Mouse (Mus musculus): ENCODE data around the gene Ncaph2. TPM values are rescaled to one million over a fixed set of nuclear protein-coding genes. Genes with fewer than 3 reads are reported as not detected.

Ncaph2 gene
- polyA plus RNA-seq, 1 experiment: 185 TPM

DNA sequence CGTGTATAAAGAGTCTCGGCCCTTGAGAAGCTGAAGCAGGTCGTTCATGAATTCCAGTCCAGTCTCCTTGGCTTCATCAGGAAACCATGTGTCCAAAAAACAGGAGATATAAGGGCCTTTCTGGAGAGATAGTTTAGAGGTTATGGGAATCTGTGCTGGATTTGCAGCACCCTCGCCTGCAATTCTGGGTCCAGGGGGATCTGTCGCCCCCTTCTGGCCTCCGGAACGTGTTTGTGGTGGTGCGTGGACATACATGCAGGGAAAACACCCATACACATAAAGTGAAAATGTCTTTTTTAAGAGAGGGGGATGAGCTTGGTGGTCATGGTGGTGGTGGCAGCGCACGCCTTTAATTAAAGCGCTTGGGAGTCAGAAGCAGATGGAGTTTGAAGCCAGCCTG, 39.4 kb upstream of the Ncaph2 start:
- no peaks in the 10 kb centered on the region for H3K27me3 ChIP-seq (ENCODE audit: control insufficient read depth, insufficient read depth, insufficient read length)
- H3K79me3 ChIP-seq (ENCODE audit: low read depth): peaks cover 39% of the 10 kb centered on the region
- H3ac ChIP-seq (ENCODE audit: control insufficient read depth, insufficient read length, low read depth): no peak overlapping the region
- peaks cover 39% of the 10 kb centered on the region for H3K79me2 ChIP-seq (ENCODE audit: control insufficient read depth, insufficient read depth)
- H3K4me3 ChIP-seq (ENCODE audit: insufficient read depth, poor library complexity, severe bottlenecking): no peak overlapping the region
- H3K36me3 ChIP-seq (ENCODE audit: control insufficient read depth, insufficient read depth): no peaks in the 10 kb centered on the region
- no peak for TF ChIP-seq CEBPB (IDR thresholded peaks at IDR 0.05; ENCODE audit: low read depth)
- peak; percentile 46 for TF ChIP-seq CTCF (IDR thresholded peaks at IDR 0.05; ENCODE audit: control insufficient read depth, insufficient read depth, insufficient read length)

DNA sequence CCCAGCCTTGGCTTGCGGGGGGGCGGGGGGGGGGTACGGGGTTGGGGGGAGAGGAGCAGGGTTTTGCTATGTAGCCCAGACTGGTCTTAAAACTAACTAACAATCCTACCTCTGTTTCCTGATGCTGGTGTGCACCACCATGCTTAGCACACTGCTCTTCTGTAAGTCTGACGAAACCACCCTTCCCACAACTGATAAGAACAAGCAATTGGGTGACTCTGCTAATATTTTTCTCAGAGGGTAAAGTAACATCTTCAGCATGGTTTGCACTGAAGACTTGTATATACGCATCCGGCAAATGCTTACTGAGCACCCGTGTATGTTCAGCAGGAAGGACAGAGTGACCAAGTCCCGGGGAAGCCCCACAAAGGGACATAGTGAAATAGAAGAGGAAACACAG, 34.3 kb upstream of the Ncaph2 start:
- no peak overlapping the region for H3ac ChIP-seq (ENCODE audit: control insufficient read depth, insufficient read length, low read depth)
- TF ChIP-seq CEBPB (IDR thresholded peaks at IDR 0.05; ENCODE audit: low read depth) (no peak), USF1 (IDR thresholded peaks at IDR 0.05; ENCODE audit: low read depth) (no peak), MYOD1 (IDR thresholded peaks at IDR 0.05; ENCODE audit: control insufficient read depth, insufficient read length, low read depth) (no peak), MYOG (IDR thresholded peaks at IDR 0.05; ENCODE audit: control insufficient read depth, extremely low read depth, insufficient read length) (no peak), CTCF (IDR thresholded peaks at IDR 0.05; ENCODE audit: control insufficient read depth, insufficient read depth, insufficient read length) (no peak), MAX (IDR thresholded peaks at IDR 0.05) (no peak), FOSL1 (IDR thresholded peaks at IDR 0.05; ENCODE audit: insufficient read depth, low read length, poor library complexity, severe bottlenecking) (no peak)
- H3K79me3 ChIP-seq (ENCODE audit: low read depth): no peaks in the 10 kb centered on the region
- H3K79me2 ChIP-seq (ENCODE audit: control insufficient read depth, insufficient read depth): no peaks in the 10 kb centered on the region
- H3K36me3 ChIP-seq (ENCODE audit: control insufficient read depth, insufficient read depth): no peaks in the 10 kb centered on the region
- H3K27me3 ChIP-seq (ENCODE audit: control insufficient read depth, insufficient read depth, insufficient read length): peaks cover 9% of the 10 kb centered on the region
- no peak overlapping the region for H3K4me3 ChIP-seq (ENCODE audit: insufficient read depth, poor library complexity, severe bottlenecking)

DNA sequence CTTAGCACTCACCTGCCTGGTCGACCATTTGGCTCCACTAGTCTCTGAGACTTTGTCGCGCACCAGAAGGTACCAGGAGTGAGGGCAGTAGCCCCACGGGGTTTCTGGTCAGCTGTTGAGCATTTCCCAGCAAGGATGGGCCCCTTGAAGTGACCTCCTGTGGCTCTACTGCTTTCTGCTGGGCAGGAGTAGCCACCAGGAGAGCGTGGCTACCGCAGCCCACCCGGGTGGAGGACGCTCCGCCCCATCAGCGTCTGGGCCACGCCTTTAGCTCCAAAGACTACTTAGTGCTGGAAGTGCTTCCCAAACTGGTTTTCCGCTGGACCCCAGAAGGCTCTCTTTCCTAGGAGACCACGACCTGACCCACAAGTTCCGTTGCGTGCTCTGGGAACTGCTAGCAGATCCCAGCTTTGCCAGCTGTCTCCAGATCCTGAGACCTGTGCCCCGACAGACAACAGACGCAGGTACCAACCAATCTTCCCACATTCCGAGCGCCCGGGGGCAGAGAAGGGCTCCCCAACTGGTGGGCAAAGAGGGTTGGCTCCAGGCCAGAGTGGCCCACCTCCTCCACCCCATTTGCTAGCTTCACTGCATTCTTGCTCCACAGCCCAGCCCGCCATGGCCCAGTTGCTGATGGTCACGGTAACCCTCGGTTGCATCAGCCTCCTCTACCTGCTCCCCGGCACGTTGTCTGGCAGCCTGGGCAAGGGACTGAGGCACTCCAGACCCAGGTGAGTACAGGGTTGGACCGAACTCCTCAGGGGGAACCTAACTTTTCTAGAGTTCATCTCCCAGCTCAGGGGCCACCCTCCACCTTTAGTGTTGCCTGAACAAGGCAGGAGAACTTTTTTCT, 32.6 kb upstream of the Ncaph2 start, which contains the start of gene Adm2:
Adm2 (plus strand) TSS at position 51 of the 853 bp plus-strand sequence.
- H3K79me3 ChIP-seq (ENCODE audit: low read depth): no peaks in the 10 kb centered on the region
- H3K79me2 ChIP-seq (ENCODE audit: control insufficient read depth, insufficient read depth): no peaks in the 10 kb centered on the region
- peaks cover 9% of the 10 kb centered on the region for H3K27me3 ChIP-seq (ENCODE audit: control insufficient read depth, insufficient read depth, insufficient read length)
- no peak within 1 kb of the TSS for H3K4me3 ChIP-seq (ENCODE audit: insufficient read depth, poor library complexity, severe bottlenecking)
- TF ChIP-seq MYOG (IDR thresholded peaks at IDR 0.05; ENCODE audit: control insufficient read depth, extremely low read depth, insufficient read length): no peak
- H3ac ChIP-seq (ENCODE audit: control insufficient read depth, insufficient read length, low read depth): no peak within 1 kb of the TSS
- H3K36me3 ChIP-seq (ENCODE audit: control insufficient read depth, insufficient read depth): no peaks in the 10 kb centered on the region

- Histone ChIP-seq H3K36me3 (ENCODE audit: control insufficient read depth, insufficient read depth) (no peaks in the 10 kb centered on the region), H3ac (ENCODE audit: control insufficient read depth, insufficient read length, low read depth) (no peak overlapping the region), H3K4me3 (ENCODE audit: insufficient read depth, poor library complexity, severe bottlenecking) (no peak overlapping the region), H3K27me3 (ENCODE audit: control insufficient read depth, insufficient read depth, insufficient read length) (peaks cover 9% of the 10 kb centered on the region), H3K79me2 (ENCODE audit: control insufficient read depth, insufficient read depth) (no peaks in the 10 kb centered on the region), H3K79me3 (ENCODE audit: low read depth) (no peaks in the 10 kb centered on the region)
- no peak for TF ChIP-seq CEBPB (IDR thresholded peaks at IDR 0.05; ENCODE audit: low read depth)
- TF ChIP-seq MAX (IDR thresholded peaks at IDR 0.05): no peak
- TF ChIP-seq FOSL1 (IDR thresholded peaks at IDR 0.05; ENCODE audit: insufficient read depth, low read length, poor library complexity, severe bottlenecking): no peak
- TF ChIP-seq MYOD1 (IDR thresholded peaks at IDR 0.05; ENCODE audit: control insufficient read depth, insufficient read length, low read depth): no peak
- TF ChIP-seq USF1 (IDR thresholded peaks at IDR 0.05; ENCODE audit: low read depth): no peak
- TF ChIP-seq MYOG (IDR thresholded peaks at IDR 0.05; ENCODE audit: control insufficient read depth, extremely low read depth, insufficient read length): no peak
- TF ChIP-seq CTCF (IDR thresholded peaks at IDR 0.05; ENCODE audit: control insufficient read depth, insufficient read depth, insufficient read length): no peak
Observed at GRCm38 (mm10) chr15:89323656-89324055, 31.9 kb upstream of the Ncaph2 start.

DNA sequence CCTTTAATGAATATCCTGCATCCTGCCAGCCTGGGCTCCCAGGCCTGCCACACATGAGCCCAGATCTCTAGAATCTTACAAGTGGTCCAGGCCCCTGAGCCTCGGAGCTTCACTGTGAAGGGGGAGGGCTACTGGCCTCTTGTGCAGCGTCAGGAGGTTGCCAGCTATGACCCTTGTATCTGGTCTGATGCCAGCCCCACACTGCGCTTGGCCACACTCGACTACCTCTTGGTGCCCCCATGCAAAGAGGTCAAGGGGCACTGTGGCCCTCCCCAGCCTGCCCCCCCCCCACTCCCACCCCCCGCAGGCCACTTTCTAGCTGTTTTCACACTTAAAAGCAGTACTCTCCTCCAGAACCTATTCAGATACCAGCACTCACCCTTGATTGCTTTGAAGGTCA, 29.1 kb upstream of the Ncaph2 start:
- H3K27me3 ChIP-seq (ENCODE audit: control insufficient read depth, insufficient read depth, insufficient read length): peaks cover 9% of the 10 kb centered on the region
- H3K79me2 ChIP-seq (ENCODE audit: control insufficient read depth, insufficient read depth): no peaks in the 10 kb centered on the region
- no peak overlapping the region for H3K4me3 ChIP-seq (ENCODE audit: insufficient read depth, poor library complexity, severe bottlenecking)
- H3K36me3 ChIP-seq (ENCODE audit: control insufficient read depth, insufficient read depth): no peaks in the 10 kb centered on the region
- H3ac ChIP-seq (ENCODE audit: control insufficient read depth, insufficient read length, low read depth): no peak overlapping the region
- TF ChIP-seq MYOG (IDR thresholded peaks at IDR 0.05; ENCODE audit: control insufficient read depth, extremely low read depth, insufficient read length) (no peak), CEBPB (IDR thresholded peaks at IDR 0.05; ENCODE audit: low read depth) (no peak), MYOD1 (IDR thresholded peaks at IDR 0.05; ENCODE audit: control insufficient read depth, insufficient read length, low read depth) (no peak), FOSL1 (IDR thresholded peaks at IDR 0.05; ENCODE audit: insufficient read depth, low read length, poor library complexity, severe bottlenecking) (no peak), MAX (IDR thresholded peaks at IDR 0.05) (no peak), CTCF (IDR thresholded peaks at IDR 0.05; ENCODE audit: control insufficient read depth, insufficient read depth, insufficient read length) (no peak), USF1 (IDR thresholded peaks at IDR 0.05; ENCODE audit: low read depth) (no peak)
- H3K79me3 ChIP-seq (ENCODE audit: low read depth): no peaks in the 10 kb centered on the region

- no peaks in the 10 kb centered on the region for H3K36me3 ChIP-seq (ENCODE audit: control insufficient read depth, insufficient read depth)
- H3K79me2 ChIP-seq (ENCODE audit: control insufficient read depth, insufficient read depth): no peaks in the 10 kb centered on the region
- no peak within 1 kb of the TSS for H3ac ChIP-seq (ENCODE audit: control insufficient read depth, insufficient read length, low read depth)
- peaks cover 23% of the 10 kb centered on the region for H3K27me3 ChIP-seq (ENCODE audit: control insufficient read depth, insufficient read depth, insufficient read length)
- TF ChIP-seq MAX (IDR thresholded peaks at IDR 0.05): no peak
- no peak for TF ChIP-seq CTCF (IDR thresholded peaks at IDR 0.05; ENCODE audit: control insufficient read depth, insufficient read depth, insufficient read length)
- TF ChIP-seq FOSL1 (IDR thresholded peaks at IDR 0.05; ENCODE audit: insufficient read depth, low read length, poor library complexity, severe bottlenecking): no peak
- TF ChIP-seq USF1 (IDR thresholded peaks at IDR 0.05; ENCODE audit: low read depth): no peak
- TF ChIP-seq MYOG (IDR thresholded peaks at IDR 0.05; ENCODE audit: control insufficient read depth, extremely low read depth, insufficient read length): no peak
- no peak for TF ChIP-seq CEBPB (IDR thresholded peaks at IDR 0.05; ENCODE audit: low read depth)
- TF ChIP-seq MYOD1 (IDR thresholded peaks at IDR 0.05; ENCODE audit: control insufficient read depth, insufficient read length, low read depth): no peak
- H3K4me3 ChIP-seq (ENCODE audit: insufficient read depth, poor library complexity, severe bottlenecking): no peak within 1 kb of the TSS
- no peaks in the 10 kb centered on the region for H3K79me3 ChIP-seq (ENCODE audit: low read depth)
Observed at GRCm38 (mm10) chr15:89334271-89334670, 21.2 kb upstream of the Ncaph2 start, which contains the start of gene Miox. Miox (plus strand) TSS chr15:89334398.

Measured in C2C12 (cell line).